Mouse (Mus musculus) R1 (cell line): Measurements from ENCODE around the gene Eml6.
"Not testable (repeated sequence)": the region's sequence is repeated elsewhere in the genome, so short reads cannot be mapped to it uniquely, and the experiment has no call there.

Experiments
- DNase-seq: peaks from one replicate; pipeline ENCODE4 v3.0.0-alpha.2; 2018; ENCODE audit warnings: low read depth, low spot score

Eml6 gene

GRCm38 (mm10) chr11:29790796-29791195 lies 235.0 kb downstream of the Eml6 start:
- no peak for DNase-seq

GRCm38 (mm10) chr11:29788921-29789638 lies 236.8 kb downstream of the Eml6 start:
- DNase-seq: no peak

GRCm38 (mm10) chr11:29788499-29788898 lies 237.3 kb downstream of the Eml6 start:
- DNase-seq: no peak

DNA sequence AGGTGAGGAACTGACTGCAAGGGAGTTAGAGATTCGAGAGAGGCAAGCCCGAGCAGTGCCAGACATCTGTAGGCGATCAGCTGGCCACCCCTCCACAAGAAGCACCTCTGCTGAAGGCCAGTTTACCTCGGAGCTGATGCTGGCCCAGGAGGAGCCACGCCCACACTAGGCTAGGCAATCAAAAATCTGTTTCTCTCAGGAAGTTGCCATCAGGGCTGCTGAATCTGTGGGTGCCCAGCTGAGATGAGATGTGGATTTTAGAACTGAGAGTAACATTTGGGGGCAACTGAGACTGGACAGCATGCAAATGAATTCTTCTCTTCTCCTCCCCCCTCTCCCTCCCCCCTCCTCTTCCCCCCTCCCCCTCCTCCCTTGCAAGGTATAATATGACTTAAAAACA lies 238.4 kb downstream of the Eml6 start:
- DNase-seq: no peak

GRCm38 (mm10) chr11:29786583-29787219 lies 239.1 kb downstream of the Eml6 start:
- DNase-seq: no peak

GRCm38 (mm10) chr11:29779409-29780026 lies 246.3 kb downstream of the Eml6 start:
- peak; percentile 84 for DNase-seq

DNA sequence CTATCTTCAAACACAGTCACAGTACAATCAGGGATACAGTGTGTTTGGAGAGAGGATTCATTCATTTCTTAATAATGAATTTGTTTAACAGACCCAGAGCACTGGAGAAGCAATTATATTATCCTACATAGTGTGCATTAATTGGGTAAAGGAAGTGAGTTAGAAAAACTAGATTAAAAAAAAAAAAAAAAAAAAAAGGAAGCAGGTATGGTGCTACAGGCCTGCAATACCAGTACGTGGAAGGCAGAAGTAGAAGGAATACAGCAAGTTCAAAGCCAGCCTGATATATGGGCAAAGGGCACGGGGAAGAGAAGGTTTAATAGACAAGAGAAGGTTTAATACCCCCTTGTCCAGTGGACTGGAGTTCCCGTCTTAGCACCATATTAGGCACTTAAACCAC lies 246.9 kb downstream of the Eml6 start:
- no peak for DNase-seq

DNA sequence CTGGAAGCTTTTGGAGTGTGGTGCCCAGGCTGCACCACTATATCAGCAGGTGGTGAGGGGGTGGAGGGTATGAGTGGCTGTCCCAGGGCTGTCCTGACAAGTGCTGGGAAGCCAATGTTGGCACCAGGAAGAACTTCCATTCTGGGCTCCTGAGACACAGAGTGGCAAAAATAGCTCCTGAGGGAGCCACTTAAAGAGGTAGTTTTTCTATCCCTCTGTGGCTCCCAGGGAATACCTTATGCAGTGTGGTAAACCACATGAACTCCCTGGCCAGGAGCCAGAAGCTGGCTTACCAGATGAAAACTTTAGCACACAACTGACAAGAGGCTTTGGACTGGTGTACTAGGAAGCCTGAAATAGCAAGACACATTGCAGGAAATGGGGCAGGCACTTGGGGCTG lies 247.9 kb downstream of the Eml6 start:
- no peak for DNase-seq

GRCm38 (mm10) chr11:29774760-29775159 lies 251.1 kb downstream of the Eml6 start:
- no peak for DNase-seq

DNA sequence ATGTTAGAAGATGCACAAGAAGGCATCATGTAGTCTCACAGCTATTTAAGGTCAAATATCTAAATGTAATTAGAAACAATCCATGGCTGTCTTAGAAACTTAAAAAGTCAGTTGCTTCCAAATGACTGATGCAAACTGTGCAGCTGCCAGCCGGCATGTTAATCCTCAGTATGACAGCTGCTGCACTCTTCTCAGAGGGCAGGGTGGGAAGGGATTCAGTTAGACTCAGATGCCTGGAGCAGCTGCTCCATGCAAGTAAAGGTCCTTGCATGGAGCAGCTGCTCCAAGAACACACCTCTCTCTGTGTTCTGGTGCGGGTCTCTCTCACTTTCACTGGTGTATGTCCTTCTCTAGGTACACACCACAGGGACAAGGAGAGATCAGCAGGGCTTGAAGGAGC lies 251.5 kb downstream of the Eml6 start:
- no peak for DNase-seq

DNA sequence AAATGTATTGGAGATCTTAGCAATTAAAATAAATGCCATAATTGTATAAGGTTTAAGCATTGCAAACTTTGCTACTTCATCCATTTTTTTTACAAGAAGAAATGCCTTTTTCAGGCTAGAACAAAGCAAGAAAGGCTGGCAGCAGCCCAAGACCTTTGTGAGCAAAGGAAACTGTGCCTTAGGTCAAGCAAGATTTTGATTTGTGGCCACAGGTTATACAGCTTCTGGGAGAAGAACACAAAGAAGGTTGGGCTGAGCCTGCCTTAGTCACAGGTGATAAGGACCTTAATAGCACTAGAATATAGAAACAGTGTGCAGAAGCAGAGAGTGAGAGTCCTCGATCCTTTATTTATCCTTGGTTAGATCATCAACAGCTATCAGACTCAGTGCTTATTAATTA lies 253.6 kb downstream of the Eml6 start:
- no peak for DNase-seq

DNA sequence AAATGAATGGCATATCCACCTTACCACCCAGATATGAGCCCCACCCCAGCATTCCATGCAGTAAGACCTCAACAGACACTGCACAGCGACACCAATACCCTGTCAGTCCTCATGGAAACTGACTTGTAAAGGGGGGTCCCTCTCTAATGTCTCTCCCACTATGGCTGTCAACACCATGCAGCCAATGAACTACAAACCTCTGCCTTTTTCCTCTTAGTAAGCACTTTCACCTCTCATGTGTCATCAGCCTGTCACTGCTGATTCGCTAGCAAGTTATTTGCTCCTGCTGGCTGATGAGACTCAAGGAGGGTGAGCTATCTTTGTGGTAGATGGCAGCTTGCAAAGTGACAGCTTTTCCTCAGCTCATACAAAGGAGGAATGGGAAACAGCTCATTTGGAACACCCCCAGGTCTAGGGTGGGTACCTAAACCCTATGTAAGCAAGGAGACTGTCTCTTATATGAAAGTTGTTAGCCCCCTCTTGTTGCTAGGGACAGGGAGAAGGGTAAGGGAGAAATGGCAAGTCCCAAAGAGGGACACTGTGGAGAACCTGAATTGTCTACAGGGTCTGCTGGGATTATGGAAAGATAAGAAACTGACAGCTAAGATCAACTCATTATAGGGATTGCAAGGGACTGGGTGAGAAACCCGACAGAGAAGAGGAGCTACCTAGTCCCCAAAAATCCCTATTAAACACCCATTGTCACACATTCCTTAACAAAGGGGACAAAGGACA lies 255.0 kb downstream of the Eml6 start:
- no peak for DNase-seq

DNA sequence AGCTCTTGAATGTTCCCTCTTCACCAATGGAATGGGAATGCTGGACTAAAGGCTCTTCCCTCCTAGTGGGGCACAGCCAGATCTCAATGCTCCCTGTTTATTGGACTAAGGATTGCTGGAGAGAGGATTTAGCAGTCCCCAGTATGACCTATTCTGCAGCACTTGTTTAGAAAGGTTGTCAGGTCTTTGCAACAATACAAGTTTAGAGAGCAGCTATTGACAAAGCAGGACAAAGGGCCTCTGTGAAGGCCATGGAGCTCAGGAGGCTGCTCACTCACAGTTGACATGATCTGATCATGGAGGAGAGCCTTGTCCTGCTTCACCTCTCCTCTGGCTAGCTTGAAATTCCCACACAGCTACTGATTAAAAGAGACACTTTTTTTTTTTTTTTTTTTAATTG lies 257.3 kb downstream of the Eml6 start:
- DNase-seq: no peak

GRCm38 (mm10) chr11:29766313-29766982 lies 259.4 kb downstream of the Eml6 start:
- no peak for DNase-seq

DNA sequence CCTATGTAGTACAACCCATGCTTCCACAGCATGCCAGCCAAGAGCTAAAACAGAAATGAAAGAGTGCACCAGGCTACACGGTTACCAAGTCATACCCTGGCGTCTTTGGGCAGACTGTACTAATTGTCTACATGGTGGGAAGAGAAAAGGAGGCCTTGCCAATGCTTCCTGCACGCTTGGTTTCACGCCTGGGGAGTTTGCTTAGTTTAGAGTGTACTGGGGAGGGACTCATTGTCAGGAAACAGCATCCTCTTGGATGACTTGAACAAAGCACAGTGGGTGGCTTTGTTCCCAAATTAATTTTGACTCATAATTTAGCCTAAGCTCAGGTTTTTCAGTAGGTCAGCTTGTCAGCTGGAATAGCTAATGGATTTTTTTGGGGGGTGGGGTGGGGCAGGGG lies 260.8 kb downstream of the Eml6 start:
- no peak for DNase-seq

DNA sequence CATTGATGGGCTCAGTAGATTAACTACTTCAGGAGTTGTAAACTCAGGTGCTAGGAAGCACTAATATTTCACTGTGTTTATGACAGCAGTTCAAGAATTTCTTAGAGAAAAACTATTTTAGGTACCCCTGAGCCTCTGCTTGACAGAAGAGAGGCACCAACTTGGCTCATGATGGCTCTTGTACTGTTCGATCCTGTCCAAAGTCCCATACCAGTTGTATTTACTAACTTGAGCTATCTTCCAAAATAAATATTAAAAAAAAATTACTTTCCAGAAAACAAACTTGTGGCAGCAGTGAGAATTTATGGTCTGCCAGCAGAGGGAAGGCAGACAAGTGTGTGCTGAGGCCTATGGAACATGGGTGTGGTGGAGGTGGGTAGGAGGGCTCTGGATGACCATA lies 263.1 kb downstream of the Eml6 start:
- DNase-seq: no peak

- DNase-seq: no peak
Measured at GRCm38 (mm10) chr11:29761387-29761786, 264.4 kb downstream of the Eml6 start.

DNA sequence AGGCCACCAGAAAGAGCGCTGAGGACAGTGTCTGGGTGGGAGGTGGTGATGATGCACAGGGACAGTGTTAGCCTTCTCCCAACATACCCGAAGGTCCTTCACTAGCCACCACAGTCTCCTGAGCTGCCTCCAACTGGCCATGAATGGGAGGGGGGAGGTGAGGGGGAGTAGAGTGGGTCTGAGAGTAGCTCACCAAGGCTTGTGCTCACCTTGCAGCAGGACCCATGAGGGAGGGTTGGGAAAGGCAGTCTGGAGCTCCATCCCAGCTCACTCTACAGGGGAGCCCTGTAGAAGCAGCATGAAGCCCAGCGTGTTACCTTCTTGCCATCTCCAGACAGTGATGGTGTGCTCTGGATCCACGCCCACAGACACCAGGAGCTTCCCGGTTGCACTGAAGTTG lies 267.2 kb downstream of the Eml6 start:
- DNase-seq: no peak

DNA sequence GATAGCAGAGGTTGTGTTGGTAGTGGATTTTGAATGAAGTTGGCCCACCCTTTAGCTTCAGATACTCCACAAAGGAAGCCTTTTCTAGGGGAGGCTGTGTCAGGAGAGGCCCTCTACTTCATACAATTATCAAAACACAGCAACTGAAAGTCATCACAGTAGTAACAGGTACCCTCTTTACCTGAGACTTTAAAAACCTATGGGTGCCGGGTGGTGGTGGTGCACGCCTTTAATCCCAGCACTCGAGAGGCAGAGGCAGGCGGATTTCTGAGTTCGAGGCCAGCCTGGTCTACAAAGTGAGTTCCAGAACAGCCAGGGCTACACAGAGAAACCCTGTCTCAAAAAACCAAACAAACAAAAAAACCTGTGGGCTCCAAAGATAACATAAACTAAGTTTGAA lies 269.8 kb downstream of the Eml6 start:
- not testable (repeated sequence) for DNase-seq

DNA sequence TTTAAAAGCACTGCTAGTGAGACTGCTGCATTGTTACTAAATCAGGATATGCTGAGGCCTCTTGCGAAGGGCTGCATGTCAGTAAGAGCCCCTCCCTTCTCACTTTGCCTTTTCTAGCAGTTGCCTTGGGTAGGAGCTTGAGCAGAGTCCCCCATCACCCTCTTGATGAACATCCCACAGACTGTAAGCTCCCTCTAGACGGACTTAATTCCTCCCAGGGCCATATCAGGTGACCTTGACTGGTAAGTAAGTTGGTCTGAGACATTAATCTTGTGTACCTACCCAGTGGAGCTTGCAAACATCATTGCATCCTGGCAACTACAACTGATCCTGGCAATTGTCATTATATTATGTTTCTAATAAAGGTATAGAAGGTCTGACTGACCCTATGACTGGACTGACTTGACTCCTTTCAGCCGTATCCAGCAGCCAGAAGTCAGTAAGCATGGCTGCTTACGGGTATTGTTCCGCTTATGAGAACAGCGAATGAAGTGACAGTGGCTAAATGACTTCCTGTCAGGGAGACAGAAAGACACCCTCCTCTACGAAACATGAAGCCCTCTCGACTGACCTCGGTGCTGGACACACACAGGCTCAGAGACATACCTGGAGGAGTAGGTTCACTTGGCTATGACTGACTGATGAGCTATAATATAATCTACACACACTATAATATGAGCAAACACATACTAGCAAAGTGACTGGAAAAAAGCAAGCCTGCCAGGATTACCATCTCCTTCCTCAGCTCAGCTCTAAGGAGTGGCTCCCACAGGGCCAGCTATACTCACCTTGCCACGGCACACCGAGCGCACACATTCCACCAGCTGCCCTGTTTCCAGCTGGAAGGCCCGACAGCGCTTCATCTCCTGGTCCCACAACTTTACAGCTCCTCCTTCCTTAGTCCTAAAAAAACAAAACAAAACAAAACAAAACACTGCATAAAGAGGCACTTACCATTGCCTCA lies 273.9 kb downstream of the Eml6 start:
- DNase-seq: no peak

DNA sequence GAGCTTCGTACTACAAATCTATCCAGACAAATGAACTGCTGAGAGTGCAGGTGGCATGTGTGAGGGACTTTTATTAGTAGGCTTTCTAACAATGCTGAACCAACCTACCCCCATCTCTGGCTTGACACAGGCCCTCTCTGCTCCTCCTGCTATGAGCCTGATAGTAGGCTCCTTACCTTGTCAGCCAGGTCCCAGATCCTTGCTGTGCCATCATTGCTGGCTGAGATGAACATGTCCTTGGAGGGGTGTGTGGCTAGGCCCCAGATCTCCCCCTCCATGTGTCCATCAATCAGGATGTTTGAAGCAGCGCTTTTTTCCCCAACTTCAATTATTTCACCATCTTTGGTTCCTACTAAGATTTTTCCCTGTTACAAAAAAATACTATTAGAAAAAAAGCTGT lies 274.8 kb downstream of the Eml6 start:
- no peak for DNase-seq
